Mouse (Mus musculus) kidney, adult 2 months (tissue): ENCODE results near the gene Brms1. TPM values are rescaled to one million over a fixed set of nuclear protein-coding genes. Genes with fewer than 3 reads are reported as not detected.

Source experiments
- DNase-seq: peaks from one replicate; pipeline ENCODE4 v3.0.0; 2021
- H3K27ac ChIP-seq: fragments of 200-500 bp; 2 replicates; pipeline ENCODE4 v1.5.1; 2012; ENCODE audit warnings: low read depth, low read length, control low read depth, inconsistent platforms; ENCODE audit not compliant: insufficient read depth
- H3K27me3 ChIP-seq: fragments of 200-500 bp; replicated peaks from 2 replicates; pipeline ENCODE4 v1.6.1; 2012; ENCODE audit warnings: mild to moderate bottlenecking, moderate library complexity, low read length, inconsistent platforms; ENCODE audit not compliant: control insufficient read depth, insufficient read depth
- H3K36me3 ChIP-seq: fragments of 200-500 bp; 2 replicates; pipeline ENCODE4 v1.6.1; 2012; ENCODE audit warnings: mild to moderate bottlenecking, moderate library complexity, low read length, inconsistent platforms; ENCODE audit not compliant: control insufficient read depth, insufficient read depth
- H3K4me1 ChIP-seq: fragments of 200-500 bp; 2 replicates; pipeline ENCODE4 v1.6.1; 2011; ENCODE audit warnings: low read length; ENCODE audit not compliant: control insufficient read depth, insufficient read depth
- H3K4me3 ChIP-seq: fragments of 200-500 bp; 2 replicates; pipeline ENCODE4 v1.5.1; 2011; ENCODE audit warnings: mild to moderate bottlenecking, low read depth, low read length, control low read depth; ENCODE audit not compliant: insufficient read depth
- CTCF ChIP-seq: fragments of 200-500 bp; conservative IDR thresholded peaks from 2 replicates; pipeline ENCODE4 v1.5.1; 2011; ENCODE audit warnings: low read depth, mild to moderate bottlenecking, control low read depth, low read length, moderate library complexity, mixed read lengths; ENCODE audit not compliant: insufficient read depth, insufficient read length
- POLR2A ChIP-seq: fragments of 200-500 bp; IDR thresholded peaks from one replicate; pipeline ENCODE4 v1.6.1; 2011; ENCODE audit warnings: low read depth, low read length, control low read depth
- WGBS: fragments of 180-500 bp; shearing (Covaris S2); methylation state at CpG from one replicate; pipeline ENCODE4 v1.1.7; 2018; 5-methylcytosine and 5-hydroxymethylcytosine counted together
- polyA plus RNA-seq: library from polyadenylated mRNA; depleted of rRNA; stranded (reverse); fragments of >200 nt; gene quantifications from 2 replicates; pipeline ENCODE4 v1.2.3, GENCODE M21; 2012; rRNA removed

The Brms1 gene
- polyA plus RNA-seq, 1 experiment: 38.7 TPM

DNA sequence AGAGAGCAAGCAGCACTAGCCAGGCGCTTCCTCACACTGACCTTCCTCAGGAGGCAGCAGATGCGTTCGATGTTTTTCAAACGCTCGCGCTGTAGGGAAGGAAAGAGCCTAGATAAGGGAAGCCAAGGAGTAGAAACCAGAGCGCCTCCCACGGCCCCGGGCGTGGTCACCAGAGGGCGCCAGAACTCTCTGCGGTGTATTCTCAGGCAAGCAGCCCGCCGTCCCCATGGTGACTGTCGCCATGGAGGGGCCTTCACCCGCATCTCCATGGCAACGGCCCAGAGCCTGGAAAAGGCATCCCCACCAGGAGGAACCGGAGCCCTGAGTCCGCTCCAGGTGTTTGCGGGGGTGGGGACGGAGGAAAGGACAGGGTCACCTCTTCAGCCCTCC is 53.1 kb downstream of the Brms1 start:
- H3K4me1 ChIP-seq: peaks cover 1% of the 10 kb centered on the region; the same call in 1 of the 2 replicates
- no peaks in the 10 kb centered on the region for H3K36me3 ChIP-seq
- TF ChIP-seq CTCF: peak; percentile 79
- no peak for TF ChIP-seq POLR2A
- H3K27ac ChIP-seq: no peak overlapping the region
- no peaks in the 10 kb centered on the region for H3K27me3 ChIP-seq
- 2% methylated on average over 21 of the region's 21 CpGs for WGBS
- DNase-seq: peak; percentile 93
- H3K4me3 ChIP-seq: no peak overlapping the region

DNA sequence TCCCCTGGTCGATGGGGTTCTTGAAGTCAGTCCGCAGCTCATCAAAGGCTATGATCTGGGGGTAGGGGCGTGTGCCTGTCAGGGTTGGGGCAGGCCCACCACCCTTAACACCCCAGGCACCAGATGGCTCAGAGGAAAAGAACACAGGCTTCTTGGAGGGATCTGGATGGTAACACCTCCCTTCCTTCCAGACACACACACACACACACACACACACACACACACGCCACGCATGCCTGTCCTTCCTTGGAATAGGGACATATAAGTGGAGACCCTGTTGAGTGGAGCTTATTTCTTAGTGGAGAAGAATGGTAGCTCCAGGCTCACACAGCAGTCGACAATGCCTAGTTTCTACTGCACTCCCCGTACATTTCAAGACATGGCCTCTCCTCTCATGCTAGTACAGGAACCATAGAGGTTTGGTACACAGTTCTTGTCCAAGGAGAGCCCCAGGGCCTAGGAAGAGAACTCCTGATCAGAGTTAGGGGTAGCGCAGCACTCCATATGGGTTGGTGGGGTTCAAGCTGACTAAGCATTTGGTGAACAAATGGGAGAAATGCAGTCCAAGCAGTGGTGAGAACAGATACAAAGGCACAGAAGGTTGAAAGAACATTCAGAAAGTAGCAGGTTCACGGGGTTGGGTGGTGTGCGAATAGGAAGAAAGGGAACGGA is 53.7 kb downstream of the Brms1 start:
- WGBS: 37% methylated on average over 11 of the region's 11 CpGs
- no peak for TF ChIP-seq POLR2A
- TF ChIP-seq CTCF: no peak
- H3K27ac ChIP-seq: no peak overlapping the region
- no peak overlapping the region for H3K4me3 ChIP-seq
- H3K27me3 ChIP-seq: no peaks in the 10 kb centered on the region
- no peaks in the 10 kb centered on the region for H3K4me1 ChIP-seq
- no peak for DNase-seq
- no peaks in the 10 kb centered on the region for H3K36me3 ChIP-seq

GRCm38 (mm10) chr19:5095887-5096474 is 54.8 kb downstream of the Brms1 start:
- WGBS: 7% methylated on average over 9 of the region's 9 CpGs
- H3K4me1 ChIP-seq: no peaks in the 10 kb centered on the region
- no peak overlapping the region for H3K4me3 ChIP-seq
- no peak overlapping the region for H3K27ac ChIP-seq
- no peaks in the 10 kb centered on the region for H3K36me3 ChIP-seq
- no peak for TF ChIP-seq CTCF
- no peaks in the 10 kb centered on the region for H3K27me3 ChIP-seq
- no peak for DNase-seq

GRCm38 (mm10) chr19:5097521-5098362 is 56.6 kb downstream of the Brms1 start:
- H3K27me3 ChIP-seq: no peaks in the 10 kb centered on the region
- H3K4me3 ChIP-seq: no peak overlapping the region
- WGBS: 7% methylated on average over 31 of the region's 31 CpGs
- H3K4me1 ChIP-seq: no peaks in the 10 kb centered on the region
- H3K36me3 ChIP-seq: no peaks in the 10 kb centered on the region
- H3K27ac ChIP-seq: no peak overlapping the region
- no peak for TF ChIP-seq POLR2A
- no peak for TF ChIP-seq CTCF
- DNase-seq: no peak

DNA sequence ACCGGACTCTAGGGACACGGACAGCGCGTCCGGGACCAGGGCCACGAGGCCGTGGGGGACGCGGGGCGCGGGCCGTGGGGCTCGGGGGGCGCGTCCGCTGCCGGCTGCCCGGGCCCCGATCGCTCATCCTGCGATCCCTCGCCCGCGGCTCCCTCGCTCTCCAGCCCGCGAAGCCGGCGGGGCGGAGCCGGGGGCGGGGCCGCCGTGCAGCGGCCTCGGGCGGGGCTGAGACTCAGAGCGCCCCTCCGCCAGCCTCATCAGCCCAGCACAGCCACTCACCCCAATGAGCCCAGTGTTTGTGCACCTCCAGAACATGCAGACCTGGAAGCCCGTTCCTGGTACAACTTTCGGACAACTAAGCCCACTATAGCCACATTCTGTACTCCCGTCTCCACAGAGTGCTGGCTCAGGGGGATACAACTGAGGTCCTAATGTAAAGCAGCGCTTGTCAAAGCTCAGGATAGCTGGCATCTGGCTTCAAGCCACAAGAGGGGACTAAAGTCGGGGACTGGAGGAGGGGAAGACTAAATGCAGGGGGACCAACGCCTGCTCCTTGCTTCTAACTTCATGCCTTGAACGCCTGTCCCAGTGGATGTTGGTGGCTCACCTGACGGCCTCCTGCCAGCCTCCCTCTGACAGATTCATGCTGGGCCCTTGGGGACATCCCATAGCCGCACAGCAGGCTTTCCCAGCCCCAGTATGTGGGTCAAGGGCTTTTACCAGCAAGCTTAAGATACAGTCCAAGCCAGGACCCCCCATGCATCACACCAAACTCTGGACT is 57.4 kb downstream of the Brms1 start, which contains the start of gene Cnih2:
Gene Cnih2, minus strand, starts transcription at position 159 of the 781 bp plus-strand sequence.
- Histone ChIP-seq H3K36me3 (no peaks in the 10 kb centered on the region), H3K27ac (no peak within 1 kb of the TSS), H3K4me1 (no peaks in the 10 kb centered on the region), H3K27me3 (no peaks in the 10 kb centered on the region), H3K4me3 (no peak within 1 kb of the TSS)
- TF ChIP-seq CTCF: no peak
- no peak for TF ChIP-seq POLR2A
- DNase-seq: peak; percentile 48
- WGBS: 6% methylated on average over 47 of the region's 48 CpGs

Other genes starting within 250 kb of the Brms1 start
- gene Rbm4, start 247.5 kb upstream of the Brms1 start, polyA plus RNA-seq: 44.6 and 47.5 TPM in 2 replicates
- 22.3 and 32.0 TPM in 2 replicates for gene Gm21992, start 229.7 kb upstream of the Brms1 start, polyA plus RNA-seq
- gene Rbm14, start 229.7 kb upstream of the Brms1 start, polyA plus RNA-seq: 28.7 and 36.8 TPM in 2 replicates
- gene Ccs, start 202.0 kb upstream of the Brms1 start, polyA plus RNA-seq: 144 and 192 TPM in 2 replicates
- 0.08 and 0.15 TPM in 2 replicates for gene Ccdc87, start 202.0 kb upstream of the Brms1 start, polyA plus RNA-seq
- 150 and 249 TPM in 2 replicates for gene Ctsf, start 186.2 kb upstream of the Brms1 start, polyA plus RNA-seq
- 0.61 and 13.4 TPM in 2 replicates for gene Actn3, start 163.4 kb upstream of the Brms1 start, polyA plus RNA-seq
- 19.8 and 26.9 TPM in 2 replicates for gene Zdhhc24, start 162.7 kb upstream of the Brms1 start, polyA plus RNA-seq
- 10.4 and 10.6 TPM in 2 replicates for gene Bbs1, start 134.7 kb upstream of the Brms1 start, polyA plus RNA-seq
- gene Dpp3, start 113.1 kb upstream of the Brms1 start, polyA plus RNA-seq: 73.8 and 84.4 TPM in 2 replicates
- 2.7 and 3.6 TPM in 2 replicates for gene Peli3, start 98.2 kb upstream of the Brms1 start, polyA plus RNA-seq
- 47.6 and 55.2 TPM in 2 replicates for gene Mrpl11, start 79.2 kb upstream of the Brms1 start, polyA plus RNA-seq
- 0.05 and 0.23 TPM in 2 replicates for gene Npas4, start 51.0 kb upstream of the Brms1 start, polyA plus RNA-seq
- 14.2 and 14.4 TPM in 2 replicates for gene Slc29a2, start 17.5 kb upstream of the Brms1 start, polyA plus RNA-seq
- gene B4gat1, start 2.5 kb upstream of the Brms1 start, polyA plus RNA-seq: 45.0 and 50.6 TPM in 2 replicates
- gene AC124502.3, start 2.5 kb upstream of the Brms1 start, polyA plus RNA-seq: 0.46 and 0.66 TPM in 2 replicates
- 2.8 and 4.7 TPM in 2 replicates for gene Rin1, start 9.1 kb downstream of the Brms1 start, polyA plus RNA-seq
- 10.7 and 10.8 TPM in 2 replicates for gene Cd248, start 26.7 kb downstream of the Brms1 start, polyA plus RNA-seq
- gene Tmem151a, start 44.2 kb downstream of the Brms1 start, polyA plus RNA-seq: 4.9 and 5.6 TPM in 2 replicates
- 258 and 297 TPM in 2 replicates for gene Yif1a, start 47.2 kb downstream of the Brms1 start, polyA plus RNA-seq
- 0.36 and 0.37 TPM in 2 replicates for gene Cnih2, start 57.2 kb downstream of the Brms1 start, polyA plus RNA-seq
- 246 and 280 TPM in 2 replicates for gene Rab1b, start 65.7 kb downstream of the Brms1 start, polyA plus RNA-seq
- 38.8 and 46.0 TPM in 2 replicates for gene Klc2, start 77.2 kb downstream of the Brms1 start, polyA plus RNA-seq
- gene Pacs1, start 231.8 kb downstream of the Brms1 start, polyA plus RNA-seq: 14.3 and 16.1 TPM in 2 replicates